Mouse (Mus musculus) mouse embryonic stem cell (cell line): ENCODE data around the gene Cnpy1.

Experiments used
- in situ Hi-C, 2 experiments: fragments of 300-500 bp; cut with MboI; formaldehyde crosslinking; loops; 1 replicate in 1 of 2; 3 replicates in 1 of 2; pipeline ENCODE4 v1.14.3; 2019 to 2020; ENCODE audit warnings: low sequenced_read_pairs in 2 of 2, low pct_unique_long_range_greater_than_20kb in 1 of 2, mixed read lengths in 1 of 2; ENCODE audit not compliant: unreplicated experiment in 1 of 2

Cnpy1 gene

GRCm38 (mm10) chr5:28245574-28245973 lies at the start of gene Cnpy1:
Gene Cnpy1 (minus strand): TSS chr5:28245806.
- in situ Hi-C loops: no loop called here

GRCm38 (mm10) chr5:28293990-28294389 lies 48.4 kb upstream of the Cnpy1 start:
- in situ Hi-C loops: no loop called here

GRCm38 (mm10) chr5:28292281-28292680 lies 46.7 kb upstream of the Cnpy1 start:
- in situ Hi-C loops: no loop called here

DNA sequence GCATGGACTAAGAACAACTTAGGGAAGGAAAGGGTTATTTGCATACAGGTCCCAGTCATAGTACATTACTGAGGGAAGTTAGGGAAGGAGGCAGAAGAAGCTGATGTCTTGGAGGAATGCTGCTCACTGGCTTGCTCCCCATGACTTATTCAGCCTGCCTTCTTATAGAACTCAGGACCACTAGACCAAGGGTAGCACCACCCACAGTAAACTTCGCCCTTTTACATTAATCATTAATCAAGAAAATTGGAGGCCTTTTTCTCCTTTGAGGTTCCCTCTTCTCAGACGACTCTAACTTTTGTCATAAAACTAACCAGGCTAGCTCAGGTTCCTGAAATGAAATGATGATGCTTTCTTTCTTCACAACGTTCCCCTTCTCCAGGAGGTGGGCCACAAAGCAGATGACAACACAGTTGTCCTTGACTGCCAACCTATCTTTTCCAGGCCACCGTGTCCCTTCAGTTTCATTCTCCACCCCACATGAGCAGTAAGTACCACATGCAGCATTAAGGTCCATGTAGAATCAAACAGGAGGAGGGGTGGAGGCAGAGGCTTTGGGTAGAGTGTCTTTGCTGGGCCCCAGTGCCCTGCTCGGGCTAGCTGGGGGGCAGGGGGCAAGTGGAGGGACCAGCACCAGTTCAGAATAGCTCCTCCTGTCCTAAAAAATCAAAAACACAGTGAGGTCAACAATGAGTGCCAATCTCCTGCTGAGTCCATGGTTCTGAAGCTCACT lies 45.7 kb upstream of the Cnpy1 start:
- in situ Hi-C loops: no loop called here

DNA sequence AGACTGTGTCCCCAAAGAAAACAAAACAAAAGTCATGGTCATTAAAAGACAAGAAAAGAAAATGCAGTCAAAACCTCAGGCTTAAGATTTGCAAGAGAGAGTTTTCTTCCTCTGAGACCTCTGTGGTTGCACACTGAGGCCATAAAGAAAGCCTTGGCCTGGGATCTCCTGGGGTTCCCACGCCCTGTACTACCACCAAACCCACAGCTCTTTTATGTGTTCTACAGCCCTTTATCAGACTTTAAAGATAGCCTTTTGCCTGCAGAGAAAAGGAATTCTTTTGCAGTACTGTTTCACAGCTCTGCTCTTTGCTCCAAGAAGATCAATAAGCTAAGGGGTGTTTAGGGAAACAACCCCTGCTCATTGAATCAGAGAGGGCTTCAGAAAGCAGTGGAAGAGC lies 45.0 kb upstream of the Cnpy1 start:
- in situ Hi-C loops: no loop called here

GRCm38 (mm10) chr5:28289111-28289510 lies 43.5 kb upstream of the Cnpy1 start:
- in situ Hi-C loops: no loop called here

DNA sequence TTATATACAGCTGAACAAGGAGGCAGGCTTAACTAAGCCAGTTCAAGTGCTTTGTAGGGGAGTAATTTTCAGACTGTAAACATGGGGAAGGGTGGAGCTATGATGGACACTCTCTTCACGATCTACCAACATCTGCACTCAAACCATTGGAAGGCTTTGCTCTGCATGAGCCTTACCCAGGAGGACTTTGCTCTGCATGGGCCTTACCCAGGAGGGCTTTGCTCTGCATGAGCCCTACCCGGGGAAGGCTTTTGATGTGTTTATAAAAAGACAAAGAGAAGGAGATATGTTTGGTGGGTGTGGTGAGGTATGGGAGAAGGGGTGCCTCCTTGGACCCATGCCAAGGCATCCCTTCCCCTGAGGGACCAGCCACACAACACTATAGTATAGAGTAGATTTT lies 31.7 kb upstream of the Cnpy1 start:
- in situ Hi-C loops: no loop called here

- in situ Hi-C loops: no loop called here
Measured at GRCm38 (mm10) chr5:28272836-28273235, 27.2 kb upstream of the Cnpy1 start.

GRCm38 (mm10) chr5:28269469-28269991 lies 23.9 kb upstream of the Cnpy1 start:
- in situ Hi-C loops: no loop called here

- in situ Hi-C loops: no loop called here
Measured at GRCm38 (mm10) chr5:28267576-28267975, 22.0 kb upstream of the Cnpy1 start.

GRCm38 (mm10) chr5:28265653-28266052 lies 20.0 kb upstream of the Cnpy1 start:
- in situ Hi-C loops: no loop called here

- in situ Hi-C loops: no loop called here
Measured at GRCm38 (mm10) chr5:28263852-28264251, 18.2 kb upstream of the Cnpy1 start.

DNA sequence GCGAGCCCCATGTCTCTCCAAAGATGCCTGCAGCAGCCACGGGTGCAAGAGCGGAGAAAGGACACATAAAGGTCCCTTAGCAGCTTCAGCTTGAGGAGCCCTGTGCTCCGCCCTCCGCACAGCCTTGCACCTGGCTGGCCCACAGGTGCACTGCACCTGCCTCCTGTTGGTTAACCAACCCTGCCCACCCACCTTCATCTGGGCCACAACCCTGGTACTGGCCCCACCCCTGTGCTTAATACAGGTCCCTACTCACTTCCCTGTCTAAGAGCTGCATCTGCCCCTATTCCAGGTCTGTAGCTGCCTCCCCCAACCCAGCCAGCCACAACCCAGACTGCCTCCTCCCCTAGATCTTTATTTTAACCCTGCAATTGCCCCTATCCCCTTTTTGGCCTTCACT lies 16.5 kb upstream of the Cnpy1 start:
- in situ Hi-C loops: no loop called here

GRCm38 (mm10) chr5:28259939-28260338 lies 14.3 kb upstream of the Cnpy1 start:
- in situ Hi-C loops: no loop called here

DNA sequence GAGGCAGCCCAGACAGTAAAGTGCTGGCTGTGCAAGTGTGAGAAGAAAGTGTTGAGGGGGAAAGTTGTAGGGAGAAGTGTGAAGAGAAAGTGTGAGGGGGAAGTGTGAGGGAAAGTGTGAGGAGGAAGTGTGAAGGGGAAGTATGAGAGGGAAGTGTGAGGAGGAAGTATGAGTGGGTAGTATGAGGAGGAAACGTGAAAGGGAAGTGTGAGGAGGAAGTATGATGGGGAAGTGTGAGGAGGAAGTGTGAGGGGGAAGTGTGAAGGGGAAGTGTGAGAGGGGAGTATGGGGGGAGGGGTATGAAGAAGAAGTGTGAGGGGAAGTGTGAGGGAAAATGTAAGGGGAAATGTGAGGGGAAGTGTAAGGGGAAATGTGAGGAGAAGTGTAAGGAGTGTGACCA lies 13.8 kb upstream of the Cnpy1 start:
- in situ Hi-C loops: no loop called here

- in situ Hi-C loops: no loop called here
Measured at GRCm38 (mm10) chr5:28257816-28258215, 12.2 kb upstream of the Cnpy1 start.

DNA sequence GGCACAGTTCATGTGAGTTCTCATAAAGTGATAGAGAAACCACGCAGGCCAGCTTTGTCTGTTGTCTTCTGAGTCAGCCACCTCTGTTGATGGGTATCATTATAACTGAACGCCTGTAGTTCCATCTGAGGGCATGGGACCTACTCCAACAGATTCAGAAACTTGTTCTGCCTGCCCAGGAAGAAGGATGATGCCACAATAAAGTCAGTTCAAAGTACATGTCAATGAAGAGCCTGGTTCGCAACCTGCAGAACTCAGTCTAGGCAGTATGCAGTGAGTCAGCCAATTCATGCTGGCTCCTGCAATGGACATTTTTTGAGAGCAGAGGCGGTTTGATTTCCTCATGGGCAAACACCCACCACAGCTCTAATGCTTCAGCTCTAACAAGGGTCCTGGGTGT lies 7.4 kb upstream of the Cnpy1 start:
- in situ Hi-C loops: no loop called here

GRCm38 (mm10) chr5:28252260-28252659 lies 6.7 kb upstream of the Cnpy1 start:
- in situ Hi-C loops: no loop called here

GRCm38 (mm10) chr5:28251211-28251764 lies 5.7 kb upstream of the Cnpy1 start:
- in situ Hi-C loops: no loop called here

- in situ Hi-C loops: no loop called here
Measured at GRCm38 (mm10) chr5:28250479-28250878, 4.9 kb upstream of the Cnpy1 start.
